8 mouse cellular contexts compared by ENCODE assay signal in the genomic region with DNA sequence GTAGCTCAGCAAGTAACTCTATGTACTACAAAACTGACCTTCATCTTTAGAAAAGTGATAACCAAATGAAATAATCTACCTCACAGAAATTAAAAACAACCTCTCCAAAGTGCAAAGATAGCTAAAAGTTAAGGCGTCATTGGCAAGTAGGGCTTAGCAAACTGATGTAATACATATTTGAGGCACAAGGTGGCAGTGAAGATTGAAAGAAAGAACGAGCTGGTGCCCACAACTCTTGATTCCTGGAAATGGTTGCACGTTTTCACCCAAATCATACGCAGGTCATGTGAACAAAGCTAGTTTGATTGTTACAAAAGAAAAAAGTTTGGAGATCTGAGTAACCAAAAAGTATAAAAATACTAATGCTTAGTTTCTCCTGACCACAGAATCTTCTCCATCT.
DNase-seq lines count a peak whose midpoint lies in the region; ATAC-seq and TF ChIP-seq lines count a peak whose summit lies in the region.

No protein-coding gene starts in this region.

- no peaks in the 10 kb centered on the region for H3K27me3 ChIP-seq in forebrain, postnatal 0 days (ENCODE audit: insufficient read depth, low read length)
- H3K27me3 ChIP-seq in forebrain, embryonic 16.5 days (replicated peaks; ENCODE audit: control insufficient read depth, insufficient read depth, low read length), result no peaks in the 10 kb centered on the region
- no peaks in the 10 kb centered on the region for H3K27me3 ChIP-seq in midbrain, embryonic 14.5 days (ENCODE audit: control insufficient read depth, insufficient read depth, low read length)
- no peaks in the 10 kb centered on the region for H3K27me3 ChIP-seq in midbrain, embryonic 16.5 days (ENCODE audit: control insufficient read depth, insufficient read depth, low read depth, low read length)

- no peak overlapping the region for H3K4me3 ChIP-seq in forebrain, postnatal 0 days (ENCODE audit: low read depth, low read length)
- H3K4me3 ChIP-seq in forebrain, embryonic 16.5 days (replicated peaks; ENCODE audit: low read length), result no peak overlapping the region
- H3K4me3 ChIP-seq in midbrain, embryonic 14.5 days (replicated peaks; ENCODE audit: low read depth, low read length), result no peak overlapping the region
- no peak overlapping the region for H3K4me3 ChIP-seq in midbrain, embryonic 16.5 days (ENCODE audit: low read depth, low read length)

- peak; percentile 82 for TF ChIP-seq CTCF in forebrain, postnatal 0 days (IDR thresholded peaks at IDR 0.05; ENCODE audit: low read depth)

- 13% methylated on average over 4 of the region's 4 CpGs for WGBS in forebrain, postnatal 0 days
- WGBS in forebrain, embryonic 16.5 days, result 16% methylated on average over 4 of the region's 4 CpGs
- 22% methylated on average over 4 of the region's 4 CpGs for WGBS in midbrain, embryonic 14.5 days
- 17% methylated on average over 4 of the region's 4 CpGs for WGBS in midbrain, embryonic 16.5 days

- H3K9ac ChIP-seq in forebrain, postnatal 0 days, result no peak overlapping the region
- no peak overlapping the region for H3K9ac ChIP-seq in forebrain, embryonic 16.5 days (replicated peaks; ENCODE audit: low read depth, low read length)
- H3K9ac ChIP-seq in midbrain, embryonic 14.5 days (replicated peaks; ENCODE audit: low read length), result no peak overlapping the region
- no peak overlapping the region for H3K9ac ChIP-seq in midbrain, embryonic 16.5 days (ENCODE audit: low read depth, low read length)

- H3K36me3 ChIP-seq in forebrain, postnatal 0 days (ENCODE audit: insufficient read depth), result peaks cover 21% of the 10 kb centered on the region
- H3K36me3 ChIP-seq in forebrain, embryonic 16.5 days (ENCODE audit: control insufficient read depth, insufficient read depth), result peaks cover 17% of the 10 kb centered on the region
- H3K36me3 ChIP-seq in midbrain, embryonic 14.5 days (ENCODE audit: control insufficient read depth, insufficient read depth, low read length), result peaks cover 25% of the 10 kb centered on the region
- H3K36me3 ChIP-seq in midbrain, embryonic 16.5 days (ENCODE audit: control insufficient read depth, insufficient read depth, low read length), result peaks cover 8% of the 10 kb centered on the region

- peak; percentile 70; the same call in 1 of the 2 replicates for ATAC-seq in forebrain, postnatal 0 days
- ATAC-seq in forebrain, embryonic 16.5 days, result no peak
- no peak for ATAC-seq in midbrain, embryonic 14.5 days (ENCODE audit: low FRiP score, low TSS enrichment)
- ATAC-seq in midbrain, embryonic 16.5 days, result no peak

- DNase-seq in forebrain, postnatal 0 days, result peak; percentile 82
- peak; percentile 86 for DNase-seq in midbrain, embryonic 14.5 days
- DNase-seq in adrenal gland, postnatal 36 days, result peak; percentile 20 to 69
- peak; percentile 65 for DNase-seq in fibroblast of lung, adult 2 months (ENCODE audit: low read depth)
- peak; percentile 81 for DNase-seq in lung, postnatal 10 days
- no peak for DNase-seq in ovary, adult 18-20 months (ENCODE audit: low spot score)

- no peak overlapping the region for H3K4me2 ChIP-seq in forebrain, postnatal 0 days (ENCODE audit: low read depth)
- no peak overlapping the region for H3K4me2 ChIP-seq in forebrain, embryonic 16.5 days (ENCODE audit: low read length)
- no peak overlapping the region for H3K4me2 ChIP-seq in midbrain, embryonic 14.5 days (ENCODE audit: low read length)
- no peak overlapping the region for H3K4me2 ChIP-seq in midbrain, embryonic 16.5 days (ENCODE audit: low read length)

- 0 out of 2 replicates have a peak, but pooled peaks cover under 1% of the 10 kb centered on the region for H3K4me1 ChIP-seq in forebrain, postnatal 0 days (ENCODE audit: insufficient read depth)
- peaks cover 15% of the 10 kb centered on the region for H3K4me1 ChIP-seq in forebrain, embryonic 16.5 days (replicated peaks; ENCODE audit: control insufficient read depth, insufficient read depth, low read length)
- H3K4me1 ChIP-seq in midbrain, embryonic 14.5 days (ENCODE audit: control insufficient read depth, insufficient read depth, low read length), result peaks cover 14% of the 10 kb centered on the region
- peaks cover 22% of the 10 kb centered on the region for H3K4me1 ChIP-seq in midbrain, embryonic 16.5 days (ENCODE audit: control insufficient read depth, insufficient read depth, low read length)

- H3K9me3 ChIP-seq in forebrain, postnatal 0 days (ENCODE audit: low read length), result no peaks in the 10 kb centered on the region
- no peaks in the 10 kb centered on the region for H3K9me3 ChIP-seq in forebrain, embryonic 16.5 days (ENCODE audit: control insufficient read depth, low read length)
- H3K9me3 ChIP-seq in midbrain, embryonic 14.5 days (ENCODE audit: control insufficient read depth, low read length), result no peaks in the 10 kb centered on the region
- H3K9me3 ChIP-seq in midbrain, embryonic 16.5 days (replicated peaks; ENCODE audit: control insufficient read depth, low read length, poor library complexity, severe bottlenecking), result no peaks in the 10 kb centered on the region

- no peak overlapping the region for H3K27ac ChIP-seq in forebrain, postnatal 0 days (ENCODE audit: low read depth, low read length)
- no peak overlapping the region for H3K27ac ChIP-seq in forebrain, embryonic 16.5 days (ENCODE audit: low read length)
- no peak overlapping the region for H3K27ac ChIP-seq in midbrain, embryonic 14.5 days (replicated peaks; ENCODE audit: low read depth, low read length)
- no peak overlapping the region for H3K27ac ChIP-seq in midbrain, embryonic 16.5 days (ENCODE audit: low read length)
